Comparison of ENCODE assay signal across 14 mouse cellular contexts in the genomic region with DNA sequence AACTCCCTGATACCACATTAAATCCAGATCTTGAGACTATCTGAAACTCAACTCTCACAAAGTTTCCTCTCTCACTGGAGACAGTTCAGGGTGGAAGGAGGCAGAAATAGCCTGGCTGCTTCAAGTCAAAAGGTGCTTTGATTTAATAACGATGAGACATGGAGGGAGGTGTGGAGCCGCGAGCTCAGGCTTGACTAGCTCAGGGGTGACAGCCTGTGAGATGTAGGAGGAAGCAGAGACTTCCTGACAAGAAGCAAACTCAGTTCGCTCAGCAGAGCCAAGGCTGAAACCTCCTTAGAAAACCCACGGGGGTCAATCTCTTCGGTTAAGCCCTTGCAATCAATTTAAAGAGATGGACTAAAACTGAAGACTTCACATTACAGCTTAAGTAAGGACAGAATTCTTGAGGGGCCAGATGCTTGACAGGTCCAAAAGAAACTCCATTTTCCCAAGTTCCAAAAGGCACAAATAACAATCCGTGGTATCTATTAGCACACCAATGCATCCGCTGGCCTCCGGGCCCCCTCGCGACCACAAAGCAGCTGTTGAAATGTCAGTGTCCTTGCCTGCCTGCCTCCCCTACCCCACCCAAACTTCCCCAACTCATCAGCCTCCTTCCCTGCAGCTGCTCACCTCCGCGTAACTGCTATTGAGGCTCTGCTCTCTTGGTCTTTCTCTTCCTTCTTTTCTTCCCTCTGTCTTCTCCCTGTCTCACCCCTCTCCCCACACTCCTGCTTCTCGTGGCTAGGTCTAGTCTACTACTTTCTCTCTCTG.
DNase-seq lines count a peak whose midpoint lies in the region; ATAC-seq lines count a peak whose summit lies in the region.
"Had no signal": no experiment of that assay in that cellular context is flagged by ENCODE, and none has a peak within 500 bp of the region (broad histone marks: within the 10 kb centered on the region; RNA-seq: fewer than 3 reads in every experiment).

No protein-coding gene starts in this region.

- H3K27me3 ChIP-seq in heart, embryonic 12.5 days (replicated peaks) = no peaks in the 10 kb centered on the region
- H3K27me3 ChIP-seq: hindbrain, embryonic 12.5 days; neural tube, embryonic 13.5 days had no signal

- H3K9ac ChIP-seq in heart, embryonic 12.5 days = no peak overlapping the region
- H3K9ac ChIP-seq: hindbrain, embryonic 12.5 days; neural tube, embryonic 13.5 days had no signal

- no peak overlapping the region for H3K4me2 ChIP-seq in heart, embryonic 12.5 days
- H3K4me2 ChIP-seq: heart, embryonic 11.5 days; hindbrain, embryonic 12.5 days; neural tube, embryonic 13.5 days had no signal

- 62% methylated on average over 14 of the region's 14 CpGs for whole genome bisulfite sequencing in heart, embryonic 12.5 days

- H3K9me3 ChIP-seq in heart, embryonic 12.5 days (replicated peaks) = peaks cover 11% of the 10 kb centered on the region; the same call in 1 of the 2 replicates
- H3K9me3 ChIP-seq: neural tube, embryonic 13.5 days had no signal

- DNase-seq in heart, adult 11 months = peak; percentile 65
- DNase-seq in CD4-positive, CD25-positive, alpha-beta regulatory T cell, adult 2 months (ENCODE audit: low read depth, low spot score) = peak; percentile 54
- no peak for DNase-seq in right cerebral cortex, postnatal 14 days
- no peak for DNase-seq in urinary bladder, postnatal 14 days (ENCODE audit: low spot score)
- DNase-seq: cerebellum, postnatal 36 days; kidney, adult 8-10 months; lung, adult 2 months had no signal

- no peak overlapping the region for H3K4me3 ChIP-seq in heart, embryonic 12.5 days
- H3K4me3 ChIP-seq: hindbrain, embryonic 12.5 days; neural tube, embryonic 13.5 days had no signal

- H3K4me1 ChIP-seq in heart, embryonic 12.5 days (replicated peaks) = peaks cover 8% of the 10 kb centered on the region; the same call in 1 of the 2 replicates
- H3K4me1 ChIP-seq: hindbrain, embryonic 12.5 days; neural tube, embryonic 13.5 days had no signal

- no peak for ATAC-seq in heart, embryonic 12.5 days (ENCODE audit: insufficient number of reproducible peaks, low FRiP score)
- ATAC-seq in inflammation-experienced regulatory T-cells, adult 6 months = peak; percentile 42
- ATAC-seq in neutrophil, adult 5-6 weeks (ENCODE audit: extremely low read depth, insufficient number of reproducible peaks, low FRiP score, poor library complexity, severe bottlenecking) = peak; percentile 38; the same call in 1 of the 2 replicates
- no peak for ATAC-seq in megakaryocyte-erythroid progenitor cell, adult 5-6 weeks (replicated peaks; ENCODE audit: low FRiP score, low TSS enrichment, poor library complexity, severe bottlenecking)

- H3K27ac ChIP-seq in heart, embryonic 12.5 days (ENCODE audit: poor library complexity, severe bottlenecking) = no peak overlapping the region
- H3K27ac ChIP-seq: hindbrain, embryonic 12.5 days; neural tube, embryonic 13.5 days had no signal

- no peaks in the 10 kb centered on the region for H3K36me3 ChIP-seq in heart, embryonic 12.5 days
- H3K36me3 ChIP-seq: hindbrain, embryonic 12.5 days; neural tube, embryonic 13.5 days had no signal

Comparison
In these comparisons a context has a peak if more than half of its experiments do, and no peak if none do; other contexts are left out.
1. DNase-seq: peak in heart, adult 11 months (single experiment) and CD4-positive, CD25-positive, alpha-beta regulatory T cell, adult 2 months (single experiment); none in right cerebral cortex, postnatal 14 days (single experiment) and urinary bladder, postnatal 14 days (single experiment).
2. ATAC-seq: peak in inflammation-experienced regulatory T-cells, adult 6 months (single experiment) and neutrophil, adult 5-6 weeks (single experiment); none in heart, embryonic 12.5 days (single experiment) and megakaryocyte-erythroid progenitor cell, adult 5-6 weeks (single experiment).